Mouse (Mus musculus) hindbrain, embryonic 16.5 days (tissue): ENCODE measurements around the gene Klhl34. TPM values are rescaled to one million over a fixed set of nuclear protein-coding genes. Genes with fewer than 3 reads are reported as not detected.
A peak's percentile ranks its signal among the peaks of the same experiment; 100 is the strongest.

Experiments
- ATAC-seq: fragments of 200-750 bp; cut with Nextera tagmentation; 2 replicates; pipeline ENCODE4 v1.8.0; 2017; ENCODE audit warnings: moderate TSS enrichment, moderate library complexity
- H3K27ac ChIP-seq: fragments of 300-500 bp; sonication (generic); 2 replicates; pipeline ENCODE4 v1.5.1; 2014; ENCODE audit warnings: low read depth, mild to moderate bottlenecking, control low read depth, low read length, moderate library complexity
- H3K27me3 ChIP-seq: fragments of 300-500 bp; sonication (generic); replicated peaks from 2 replicates; pipeline ENCODE4 v1.6.1; 2014; ENCODE audit warnings: low read length; ENCODE audit not compliant: control insufficient read depth, insufficient read depth
- H3K36me3 ChIP-seq: fragments of 300-500 bp; sonication (generic); 2 replicates; pipeline ENCODE4 v1.6.1; 2014; ENCODE audit warnings: mild to moderate bottlenecking, low read length, moderate library complexity, mixed read lengths; ENCODE audit not compliant: control insufficient read depth, insufficient read depth
- H3K4me1 ChIP-seq: fragments of 300-500 bp; sonication (generic); 2 replicates; pipeline ENCODE4 v1.6.1; 2014; ENCODE audit warnings: low read depth, low read length; ENCODE audit not compliant: control insufficient read depth, insufficient read depth
- H3K4me2 ChIP-seq: fragments of 300-500 bp; sonication (generic); 2 replicates; pipeline ENCODE4 v1.6.1; 2014; ENCODE audit warnings: mild to moderate bottlenecking, low read length, control low read depth, moderate library complexity
- H3K4me3 ChIP-seq: fragments of 300-500 bp; sonication (generic); 2 replicates; pipeline ENCODE4 v1.5.1; 2014; ENCODE audit warnings: mild to moderate bottlenecking, low read length, control low read depth, moderate library complexity
- H3K9ac ChIP-seq: fragments of 300-500 bp; sonication (generic); 2 replicates; pipeline ENCODE4 v1.6.1; 2014; ENCODE audit warnings: low read depth, mild to moderate bottlenecking, control low read depth, low read length, moderate library complexity
- H3K9me3 ChIP-seq: fragments of 300-500 bp; sonication (generic); 2 replicates; pipeline ENCODE4 v1.6.1; 2014; ENCODE audit warnings: mild to moderate bottlenecking, low read length, moderate library complexity; ENCODE audit not compliant: control insufficient read depth
- WGBS: fragments of 180-500 bp; shearing (Covaris S2); extraction: QIAGEN DNeasy Blood & Tissue Kit; methylation state at CpG from one replicate; pipeline ENCODE4 v1.1.7; 2014; 5-methylcytosine and 5-hydroxymethylcytosine counted together
- polyA plus RNA-seq: library from polyadenylated mRNA; unstranded; fragments of >200 nt; fragmentation: Nextera tagmentation; extraction: Ambion mirVana; gene quantifications from 2 replicates; pipeline ENCODE4 v1.2.1, GENCODE M21; 2015

The Klhl34 gene
- polyA plus RNA-seq: 1.6 and 2.5 TPM in 2 replicates

- WGBS: 39% methylated on average over 28 of the region's 28 CpGs
- no peak within 1 kb of the TSS for H3K27ac ChIP-seq
- H3K9me3 ChIP-seq: no peaks in the 10 kb centered on the region
- no peaks in the 10 kb centered on the region for H3K36me3 ChIP-seq
- H3K4me3 ChIP-seq: peak within 1 kb of the TSS; percentile 8
- H3K9ac ChIP-seq: no peak within 1 kb of the TSS
- no peaks in the 10 kb centered on the region for H3K27me3 ChIP-seq
- peak within 1 kb of the TSS; percentile 52 for H3K4me2 ChIP-seq
- 0 out of 2 replicates have a peak, but pooled peaks have one; percentile 13 for ATAC-seq
- no peaks in the 10 kb centered on the region for H3K4me1 ChIP-seq
These were observed at the start of gene Klhl34 for GRCm38 (mm10) chrX:157818207-157818920. Gene Klhl34, plus strand, starts transcription at chrX:157818435.

- H3K36me3 ChIP-seq: no peaks in the 10 kb centered on the region
- no peaks in the 10 kb centered on the region for H3K9me3 ChIP-seq
- no peak overlapping the region for H3K4me2 ChIP-seq
- no peak for ATAC-seq
- no peak overlapping the region for H3K27ac ChIP-seq
- 91% methylated on average over 2 of the region's 2 CpGs for WGBS
- H3K27me3 ChIP-seq: no peaks in the 10 kb centered on the region
- no peak overlapping the region for H3K9ac ChIP-seq
- H3K4me3 ChIP-seq: no peak overlapping the region
- H3K4me1 ChIP-seq: no peaks in the 10 kb centered on the region
These were observed 16.6 kb upstream of the Klhl34 start for GRCm38 (mm10) chrX:157801669-157802068.

- Histone ChIP-seq H3K9me3 (no peaks in the 10 kb centered on the region), H3K27ac (no peak overlapping the region), H3K9ac (no peak overlapping the region), H3K4me1 (no peaks in the 10 kb centered on the region), H3K36me3 (no peaks in the 10 kb centered on the region), H3K4me2 (no peak overlapping the region), H3K4me3 (no peak overlapping the region), H3K27me3 (no peaks in the 10 kb centered on the region)
- WGBS: 57% methylated on average over 1 of the region's 1 CpGs
- no peak for ATAC-seq
These were observed 8.5 kb upstream of the Klhl34 start for GRCm38 (mm10) chrX:157809721-157810120.

- Histone ChIP-seq H3K9me3 (no peaks in the 10 kb centered on the region), H3K4me3 (peak overlapping the region; percentile 8), H3K36me3 (no peaks in the 10 kb centered on the region), H3K27me3 (no peaks in the 10 kb centered on the region), H3K9ac (no peak overlapping the region), H3K27ac (no peak overlapping the region), H3K4me1 (no peaks in the 10 kb centered on the region), H3K4me2 (peak overlapping the region; percentile 52)
- 18% methylated on average over 29 of the region's 31 CpGs for WGBS
- ATAC-seq: peak; percentile 79
These were observed 546 bp upstream of the Klhl34 start for GRCm38 (mm10) chrX:157817571-157818206.

GRCm38 (mm10) chrX:157818921-157819260, 656 bp downstream of the Klhl34 start:
- Histone ChIP-seq H3K27ac (no peak overlapping the region), H3K27me3 (no peaks in the 10 kb centered on the region), H3K4me1 (no peaks in the 10 kb centered on the region), H3K4me2 (no peak overlapping the region), H3K4me3 (no peak overlapping the region), H3K36me3 (no peaks in the 10 kb centered on the region), H3K9me3 (no peaks in the 10 kb centered on the region), H3K9ac (no peak overlapping the region)
- peak; percentile 41; the same call in 1 of the 2 replicates for ATAC-seq
- WGBS: 78% methylated on average over 13 of the region's 13 CpGs

- Histone ChIP-seq H3K4me2 (no peak overlapping the region), H3K36me3 (no peaks in the 10 kb centered on the region), H3K9me3 (no peaks in the 10 kb centered on the region), H3K4me3 (no peak overlapping the region), H3K9ac (no peak overlapping the region), H3K4me1 (no peaks in the 10 kb centered on the region), H3K27me3 (no peaks in the 10 kb centered on the region), H3K27ac (no peak overlapping the region)
- 74% methylated on average over 4 of the region's 4 CpGs for WGBS
- no peak for ATAC-seq
These were observed 11.7 kb downstream of the Klhl34 start for GRCm38 (mm10) chrX:157829983-157830382.

Other genes starting within 250 kb of the Klhl34 start
- 1.1 and 1.5 TPM in 2 replicates for gene Yy2, start 249.4 kb upstream of the Klhl34 start, polyA plus RNA-seq
- 25.9 and 30.1 TPM in 2 replicates for gene Mbtps2, start 219.7 kb upstream of the Klhl34 start, polyA plus RNA-seq
- gene Smpx, start 119.5 kb upstream of the Klhl34 start, polyA plus RNA-seq: 2.6 TPM in 1 of 2 replicates, not detected in the other
- gene Cnksr2, start 224.9 kb downstream of the Klhl34 start, polyA plus RNA-seq: 6.9 and 7.3 TPM in 2 replicates